Mouse (Mus musculus) thymus, adult 2 months (tissue): ENCODE data around the gene Ropn1l. TPM values are rescaled to one million over a fixed set of nuclear protein-coding genes. Genes with fewer than 3 reads are reported as not detected.
A peak's percentile ranks its signal among the peaks of the same experiment; 100 is the strongest.

Experiments used
- DNase-seq: peaks from one replicate; pipeline ENCODE4 v3.0.0; 2021
- H3K27ac ChIP-seq: fragments of 200-500 bp; 2 replicates; pipeline ENCODE4 v1.5.1; 2012; ENCODE audit warnings: low read length, control low read depth; ENCODE audit not compliant: control insufficient read depth, insufficient read depth
- H3K27me3 ChIP-seq: fragments of 200-500 bp; 2 replicates; pipeline ENCODE4 v1.6.1; 2012; ENCODE audit warnings: mild to moderate bottlenecking, low read length, moderate library complexity, mixed read lengths; ENCODE audit not compliant: control insufficient read depth, insufficient read depth
- H3K36me3 ChIP-seq: fragments of 200-500 bp; 2 replicates; pipeline ENCODE4 v1.6.1; 2012; ENCODE audit warnings: mild to moderate bottlenecking, low read length, moderate library complexity; ENCODE audit not compliant: control insufficient read depth, insufficient read depth
- H3K4me1 ChIP-seq: fragments of 200-500 bp; replicated peaks from 2 replicates; pipeline ENCODE4 v1.6.1; 2012; ENCODE audit warnings: low read length; ENCODE audit not compliant: control insufficient read depth, insufficient read depth
- H3K4me3 ChIP-seq: fragments of 200-500 bp; 2 replicates; pipeline ENCODE4 v1.5.1; 2012; ENCODE audit warnings: mild to moderate bottlenecking, low read length, control low read depth, moderate library complexity; ENCODE audit not compliant: control insufficient read depth, insufficient read depth
- CTCF ChIP-seq: fragments of 200-500 bp; IDR thresholded peaks from 2 replicates; pipeline ENCODE4 v1.5.1; 2012; ENCODE audit warnings: mild to moderate bottlenecking, control low read depth, low read length, moderate library complexity, borderline replicate concordance; ENCODE audit not compliant: control insufficient read depth, poor library complexity, insufficient read depth; ENCODE audit errors: extremely low read depth
- POLR2A ChIP-seq: fragments of 200-500 bp; IDR thresholded peaks from 2 replicates; pipeline ENCODE4 v1.6.1; 2012; ENCODE audit warnings: mild to moderate bottlenecking, low read length, control low read depth, moderate library complexity; ENCODE audit not compliant: control insufficient read depth, poor library complexity, insufficient read depth; ENCODE audit errors: extremely low read depth
- WGBS: fragments of 180-500 bp; shearing (Covaris S2); methylation state at CpG from one replicate; pipeline ENCODE4 v1.1.7; 2018; 5-methylcytosine and 5-hydroxymethylcytosine counted together
- polyA plus RNA-seq: library from polyadenylated mRNA; depleted of rRNA; stranded (reverse); fragments of >200 nt; gene quantifications from 2 replicates; pipeline ENCODE4 v1.2.3, GENCODE M21; 2012

Ropn1l gene
- polyA plus RNA-seq, 1 experiment: 0.92 TPM

DNA sequence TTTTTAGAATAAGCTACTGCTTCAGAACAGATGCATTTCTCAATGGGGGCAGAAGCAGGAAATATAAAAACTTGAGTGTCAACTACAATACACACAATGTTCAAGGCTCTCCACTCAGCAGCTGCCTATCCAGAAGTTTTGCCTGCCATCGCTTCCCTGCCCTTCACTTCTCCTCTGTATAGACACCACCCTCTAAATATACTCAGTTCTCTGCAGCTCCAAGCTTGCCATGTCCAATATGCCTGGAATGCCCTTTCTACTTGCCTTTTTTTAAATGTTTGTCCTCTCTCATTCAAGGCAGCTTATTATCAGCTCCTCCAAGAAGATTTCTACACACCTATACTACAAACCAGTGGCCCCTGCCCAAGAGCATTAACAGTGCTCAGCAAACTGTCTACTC lies 23.1 kb upstream of the Ropn1l start:
- DNase-seq: no peak
- Histone ChIP-seq H3K27ac (peak overlapping the region; percentile 66), H3K27me3 (no peaks in the 10 kb centered on the region), H3K4me1 (peaks cover 9% of the 10 kb centered on the region), H3K4me3 (no peak overlapping the region), H3K36me3 (peaks cover 46% of the 10 kb centered on the region)
- TF ChIP-seq POLR2A (no peak), CTCF (no peak)
- WGBS: 84% methylated on average over 1 of the region's 1 CpGs

- 40% methylated on average over 4 of the region's 4 CpGs for WGBS
- Histone ChIP-seq H3K27me3 (no peaks in the 10 kb centered on the region), H3K27ac (peak overlapping the region; percentile 72; the same call in 1 of the 2 replicates), H3K4me1 (peaks cover 9% of the 10 kb centered on the region), H3K36me3 (peaks cover 37% of the 10 kb centered on the region), H3K4me3 (no peak overlapping the region)
- no peak for DNase-seq
- TF ChIP-seq CTCF (no peak), POLR2A (no peak)
Measured at GRCm38 (mm10) chr15:31472645-31473574, 19.4 kb upstream of the Ropn1l start.

DNA sequence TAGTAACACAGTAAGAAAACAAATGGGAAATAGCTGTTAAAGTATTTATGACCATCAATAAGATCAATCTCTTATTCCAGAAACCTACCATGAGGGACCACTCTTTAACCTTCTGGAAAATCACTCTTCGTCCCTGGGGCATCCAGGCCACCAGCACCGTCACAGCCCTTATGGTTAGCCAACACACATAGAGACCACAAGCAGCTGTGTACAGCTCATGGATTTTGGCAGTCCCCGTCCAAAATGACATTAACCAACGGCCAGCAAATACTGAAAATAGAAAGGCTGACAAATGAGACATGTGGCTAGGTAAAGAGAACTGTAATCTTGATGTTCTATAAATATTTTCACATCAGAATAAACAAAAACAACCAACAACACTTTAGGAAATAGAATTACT lies 18.0 kb upstream of the Ropn1l start:
- Histone ChIP-seq H3K4me3 (no peak overlapping the region), H3K4me1 (peaks cover 9% of the 10 kb centered on the region), H3K36me3 (peaks cover 41% of the 10 kb centered on the region), H3K27ac (no peak overlapping the region), H3K27me3 (no peaks in the 10 kb centered on the region)
- 97% methylated on average over 4 of the region's 4 CpGs for WGBS
- DNase-seq: no peak
- TF ChIP-seq CTCF: no peak
- TF ChIP-seq POLR2A: no peak

- H3K36me3 ChIP-seq: peaks cover 48% of the 10 kb centered on the region
- no peak overlapping the region for H3K4me3 ChIP-seq
- TF ChIP-seq CTCF: no peak
- no peak for TF ChIP-seq POLR2A
- peaks cover 7% of the 10 kb centered on the region for H3K4me1 ChIP-seq
- no peak overlapping the region for H3K27ac ChIP-seq
- no peaks in the 10 kb centered on the region for H3K27me3 ChIP-seq
- DNase-seq: no peak
- WGBS: 97% methylated on average over 4 of the region's 4 CpGs
Measured at GRCm38 (mm10) chr15:31469497-31469896, 16.0 kb upstream of the Ropn1l start.

GRCm38 (mm10) chr15:31468806-31469205 lies 15.3 kb upstream of the Ropn1l start:
- H3K4me1 ChIP-seq: peaks cover 5% of the 10 kb centered on the region
- no peak for DNase-seq
- H3K4me3 ChIP-seq: no peak overlapping the region
- H3K36me3 ChIP-seq: peaks cover 49% of the 10 kb centered on the region
- TF ChIP-seq CTCF (no peak), POLR2A (no peak)
- 86% methylated on average over 5 of the region's 5 CpGs for WGBS
- no peak overlapping the region for H3K27ac ChIP-seq
- no peaks in the 10 kb centered on the region for H3K27me3 ChIP-seq

DNA sequence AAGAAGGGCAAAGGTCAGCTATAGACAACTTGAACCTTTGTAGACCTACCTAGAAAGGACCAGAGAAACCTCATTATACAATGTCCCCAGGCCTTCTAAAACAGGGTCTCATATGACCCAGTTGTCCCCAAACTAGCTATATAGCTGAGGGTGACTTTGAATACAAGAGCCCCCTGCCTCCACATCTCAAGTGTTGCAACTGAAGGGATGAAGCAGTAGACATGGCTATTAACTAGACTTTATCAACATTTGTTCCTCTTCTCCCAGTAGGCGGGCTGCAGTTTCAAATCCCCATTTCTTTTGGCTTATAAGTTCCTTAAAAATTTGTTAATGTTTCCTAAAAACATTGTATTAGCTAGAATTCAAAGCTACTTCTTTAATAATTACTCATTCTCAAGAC lies 13.2 kb upstream of the Ropn1l start:
- H3K36me3 ChIP-seq: peaks cover 70% of the 10 kb centered on the region

DNA sequence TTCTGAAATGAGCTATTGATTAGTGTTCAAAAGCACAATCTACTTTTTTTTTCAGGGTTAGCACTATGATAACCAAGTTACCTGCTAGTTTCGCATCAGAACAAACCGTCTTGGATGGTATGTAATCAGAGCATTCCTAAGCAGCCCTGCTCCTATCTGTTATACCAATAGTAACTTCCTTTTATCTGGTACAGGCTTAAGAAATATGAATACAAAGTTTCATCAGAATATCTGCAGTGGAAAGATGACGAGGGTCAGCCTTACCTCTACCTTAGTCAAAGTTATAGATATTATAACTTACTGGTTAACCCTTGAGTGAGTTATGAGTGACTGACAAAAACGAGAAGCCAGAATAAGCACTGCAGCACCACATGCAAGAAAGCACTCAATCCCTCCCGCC lies 12.8 kb upstream of the Ropn1l start:
- H3K4me1 ChIP-seq: no peaks in the 10 kb centered on the region
- no peak overlapping the region for H3K27ac ChIP-seq
- no peak for DNase-seq
- WGBS: 94% methylated on average over 5 of the region's 5 CpGs
- no peaks in the 10 kb centered on the region for H3K27me3 ChIP-seq
- H3K4me3 ChIP-seq: no peak overlapping the region
- peaks cover 74% of the 10 kb centered on the region for H3K36me3 ChIP-seq
- TF ChIP-seq CTCF (no peak), POLR2A (no peak)

More for the DNA sequence above, 13.2 kb upstream of the Ropn1l start:
- Histone ChIP-seq H3K27me3 (no peaks in the 10 kb centered on the region), H3K27ac (no peak overlapping the region), H3K4me1 (no peaks in the 10 kb centered on the region), H3K4me3 (no peak overlapping the region)
- TF ChIP-seq CTCF (no peak), POLR2A (no peak)
- DNase-seq: no peak
- 97% methylated on average over 1 of the region's 1 CpGs for WGBS
